Mouse (Mus musculus) cerebellum, adult 2 months (tissue): ENCODE results near the gene Clec16a. TPM values are rescaled to one million over a fixed set of nuclear protein-coding genes. Genes with fewer than 3 reads are reported as not detected.

Experiments used
- DNase-seq, 2 experiments: peaks; one replicate each; pipeline ENCODE4 v3.0.0; 2021
- H3K27ac ChIP-seq: fragments of 200-500 bp; 2 replicates; pipeline ENCODE4 v1.5.1; 2012; ENCODE audit warnings: low read length, control low read depth, inconsistent platforms; ENCODE audit not compliant: insufficient read depth
- H3K27me3 ChIP-seq: fragments of 200-500 bp; 2 replicates; pipeline ENCODE4 v1.6.1; 2012; ENCODE audit warnings: inconsistent platforms, mild to moderate bottlenecking, low read length, moderate library complexity; ENCODE audit not compliant: control insufficient read depth, insufficient read depth
- H3K4me1 ChIP-seq: fragments of 200-500 bp; 2 replicates; pipeline ENCODE4 v1.6.1; 2011; ENCODE audit warnings: low read length; ENCODE audit not compliant: control insufficient read depth, insufficient read depth
- H3K4me3 ChIP-seq: fragments of 200-500 bp; replicated peaks from 2 replicates; pipeline ENCODE3; 2011; ENCODE audit warnings: mild to moderate bottlenecking, low read depth, low read length, control low read depth; ENCODE audit not compliant: insufficient read depth
- CTCF ChIP-seq: fragments of 200-500 bp; IDR thresholded peaks from 2 replicates; pipeline ENCODE4 v1.5.1; 2011; ENCODE audit warnings: low read depth, mild to moderate bottlenecking, control low read depth, low read length, moderate library complexity, borderline replicate concordance; ENCODE audit not compliant: insufficient read depth
- POLR2A ChIP-seq: fragments of 200-500 bp; IDR thresholded peaks from 2 replicates; pipeline ENCODE4 v1.6.1; 2011; ENCODE audit warnings: low read length, control low read depth, borderline replicate concordance; ENCODE audit not compliant: insufficient read depth
- WGBS: fragments of 180-500 bp; shearing (Covaris S2); methylation state at CpG from one replicate; pipeline ENCODE4 v1.1.7; 2018; 5-methylcytosine and 5-hydroxymethylcytosine counted together
- polyA plus RNA-seq: library from polyadenylated mRNA; depleted of rRNA; stranded (reverse); fragments of >200 nt; gene quantifications from 2 replicates; pipeline ENCODE4 v1.2.3, GENCODE M21; 2012

Clec16a gene
- polyA plus RNA-seq, 1 experiment = 48.7 TPM

DNA sequence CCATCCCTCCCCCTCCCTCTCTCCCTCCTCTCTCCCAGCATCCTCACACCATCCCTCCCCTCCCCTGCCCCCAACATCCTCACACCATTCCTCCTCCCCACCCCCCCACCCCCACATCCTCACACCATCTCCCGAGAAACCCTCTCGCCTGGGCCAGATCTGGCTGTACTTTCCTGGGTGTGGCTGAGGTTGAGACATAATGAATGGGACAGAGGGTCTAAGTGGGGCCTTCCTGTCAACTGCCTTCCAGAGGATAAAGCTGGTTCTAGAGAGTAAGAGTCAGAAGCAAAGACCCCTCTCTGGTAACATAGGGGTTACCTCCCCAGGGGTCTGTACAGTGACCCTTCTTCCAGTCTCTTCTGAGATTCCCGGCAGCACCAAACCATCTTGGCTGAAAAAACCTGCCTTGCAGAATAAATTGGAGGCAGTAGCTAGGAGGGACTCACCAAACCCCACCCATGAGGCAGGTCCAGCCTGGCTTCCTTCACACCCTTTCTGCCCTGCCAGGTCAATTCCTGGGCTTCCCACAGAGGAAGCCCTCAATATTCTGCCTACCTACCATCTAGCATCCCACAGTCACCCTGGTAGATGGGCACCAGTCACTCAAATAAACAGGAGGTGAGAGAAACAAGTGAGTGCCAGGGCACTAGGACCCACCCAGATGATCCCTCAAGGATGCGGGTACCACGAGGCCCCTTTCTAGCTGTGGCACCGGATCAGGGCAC, 218.6 kb downstream of the Clec16a start:
- 64% methylated on average over 6 of the region's 6 CpGs for WGBS
- TF ChIP-seq CTCF = no peak
- TF ChIP-seq POLR2A = no peak
- DNase-seq = no peak
- Histone ChIP-seq H3K4me3 (no peak overlapping the region), H3K27ac (no peak overlapping the region), H3K27me3 (no peaks in the 10 kb centered on the region), H3K4me1 (no peaks in the 10 kb centered on the region)

GRCm38 (mm10) chr16:10764323-10764722, 219.2 kb downstream of the Clec16a start:
- DNase-seq = no peak
- Histone ChIP-seq H3K4me3 (no peak overlapping the region), H3K27ac (no peak overlapping the region), H3K27me3 (no peaks in the 10 kb centered on the region), H3K4me1 (no peaks in the 10 kb centered on the region)
- no peak for TF ChIP-seq CTCF
- TF ChIP-seq POLR2A = no peak
- WGBS = 58% methylated on average over 2 of the region's 2 CpGs

GRCm38 (mm10) chr16:10767158-10767557, 222.0 kb downstream of the Clec16a start:
- no peaks in the 10 kb centered on the region for H3K4me1 ChIP-seq
- H3K4me3 ChIP-seq = no peak overlapping the region
- H3K27ac ChIP-seq = no peak overlapping the region
- no peak for TF ChIP-seq POLR2A
- TF ChIP-seq CTCF = peak; percentile 71
- WGBS = 40% methylated on average over 4 of the region's 4 CpGs
- H3K27me3 ChIP-seq = no peaks in the 10 kb centered on the region
- DNase-seq = peak; percentile 58 to 59

DNA sequence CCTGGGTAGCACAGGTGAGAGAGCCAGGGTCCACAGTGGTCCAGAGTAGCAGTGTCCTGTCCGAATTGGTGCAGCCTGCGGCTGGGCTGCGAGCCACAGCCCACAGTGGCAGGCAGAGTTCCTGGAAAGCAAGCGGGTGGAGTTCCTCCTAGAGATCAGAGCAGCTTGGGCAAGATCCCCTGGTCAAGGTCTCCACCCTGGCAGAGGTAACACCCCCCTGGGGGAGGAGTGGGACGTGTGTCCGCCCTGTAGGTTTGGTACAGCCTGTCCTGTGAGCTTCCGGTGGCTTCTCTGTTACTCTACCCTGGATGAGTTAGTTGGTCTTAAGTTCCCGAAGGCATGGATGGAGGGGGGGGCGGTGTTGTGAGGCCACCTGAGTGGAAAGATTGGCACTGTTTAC, 223.7 kb downstream of the Clec16a start:
- 72% methylated on average over 9 of the region's 9 CpGs for WGBS
- no peak for DNase-seq
- TF ChIP-seq CTCF (no peak), POLR2A (no peak)
- no peak overlapping the region for H3K4me3 ChIP-seq
- H3K27ac ChIP-seq = no peak overlapping the region
- H3K4me1 ChIP-seq = no peaks in the 10 kb centered on the region
- H3K27me3 ChIP-seq = no peaks in the 10 kb centered on the region

- no peaks in the 10 kb centered on the region for H3K27me3 ChIP-seq
- no peak overlapping the region for H3K4me3 ChIP-seq
- 62% methylated on average over 2 of the region's 2 CpGs for WGBS
- H3K4me1 ChIP-seq = no peaks in the 10 kb centered on the region
- no peak for TF ChIP-seq CTCF
- TF ChIP-seq POLR2A = no peak
- no peak for DNase-seq
- no peak overlapping the region for H3K27ac ChIP-seq
These were observed 224.5 kb downstream of the Clec16a start for GRCm38 (mm10) chr16:10769661-10770060.

GRCm38 (mm10) chr16:10770531-10771325, 225.6 kb downstream of the Clec16a start:
- DNase-seq = no peak
- Histone ChIP-seq H3K27ac (no peak overlapping the region), H3K4me1 (no peaks in the 10 kb centered on the region), H3K27me3 (no peaks in the 10 kb centered on the region), H3K4me3 (no peak overlapping the region)
- WGBS = 72% methylated on average over 4 of the region's 4 CpGs
- TF ChIP-seq POLR2A = no peak
- TF ChIP-seq CTCF = no peak

DNA sequence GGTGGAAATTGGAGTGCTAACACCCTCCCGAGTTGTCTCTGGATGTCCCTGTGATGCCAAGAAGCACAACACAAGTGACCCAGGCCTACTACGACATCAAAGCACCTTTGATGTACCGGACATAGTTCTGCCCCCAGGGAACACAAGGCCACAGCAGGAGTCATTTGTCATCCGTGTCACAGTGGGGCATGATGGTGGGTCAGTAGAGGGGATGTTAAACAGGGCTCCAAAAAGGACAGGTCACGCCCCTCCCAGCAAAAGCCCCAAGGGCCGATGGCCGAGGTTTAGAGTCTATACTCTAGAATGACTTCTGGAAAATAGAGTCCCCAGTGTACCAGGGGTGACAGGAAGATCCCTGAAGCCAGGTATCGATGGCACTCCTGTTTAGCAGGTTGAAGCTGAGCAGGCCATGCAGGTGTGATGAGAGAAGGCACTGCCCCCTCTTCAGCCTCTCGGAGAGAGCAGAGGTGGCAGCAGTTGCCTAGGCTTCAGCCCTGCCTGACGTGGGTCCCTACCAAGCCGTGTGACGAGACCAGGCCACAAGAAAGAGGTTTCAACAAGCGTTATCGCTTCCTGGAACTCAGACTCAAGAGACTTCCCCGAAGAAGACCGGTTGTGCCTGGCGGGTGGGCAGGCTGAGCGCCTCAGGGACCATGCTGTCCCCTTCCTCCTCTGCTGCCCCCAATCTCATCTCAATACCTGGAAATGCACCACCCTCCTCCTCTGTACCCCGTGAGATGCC, 226.8 kb downstream of the Clec16a start:
- no peak for TF ChIP-seq CTCF
- no peak for TF ChIP-seq POLR2A
- H3K4me3 ChIP-seq = no peak overlapping the region
- no peak overlapping the region for H3K27ac ChIP-seq
- H3K27me3 ChIP-seq = no peaks in the 10 kb centered on the region
- DNase-seq = no peak
- H3K4me1 ChIP-seq = no peaks in the 10 kb centered on the region
- 79% methylated on average over 19 of the region's 19 CpGs for WGBS

GRCm38 (mm10) chr16:10773543-10773942, 228.4 kb downstream of the Clec16a start:
- H3K27ac ChIP-seq = no peak overlapping the region
- 85% methylated on average over 8 of the region's 8 CpGs for WGBS

More at GRCm38 (mm10) chr16:10773543-10773942, 228.4 kb downstream of the Clec16a start:
- Histone ChIP-seq H3K4me1 (no peaks in the 10 kb centered on the region), H3K27me3 (no peaks in the 10 kb centered on the region), H3K4me3 (no peak overlapping the region)
- no peak for DNase-seq
- no peak for TF ChIP-seq POLR2A
- TF ChIP-seq CTCF = no peak
